Mouse (Mus musculus): ENCODE results near the gene Traf5. TPM values are rescaled to one million over a fixed set of nuclear protein-coding genes. Genes with fewer than 3 reads are reported as not detected.

Traf5 gene
- polyA plus RNA-seq, 1 experiment from 2014 or later = 20.0 TPM

GRCm38 (mm10) chr1:191955101-191955500 is 137.3 kb downstream of the Traf5 start:
- Histone ChIP-seq H3K9me3 (replicated peaks) (no peaks in the 10 kb centered on the region), H3K36me3 (no peaks in the 10 kb centered on the region), H3K27me3 (no peaks in the 10 kb centered on the region), H3K4me2 (no peak overlapping the region), H3K9ac (no peak overlapping the region), H3K4me1 (peaks cover 10% of the 10 kb centered on the region), H3K4me3 (replicated peaks) (no peak overlapping the region), H3K27ac (peak overlapping the region; percentile 79)
- 64% methylated on average over 3 of the region's 3 CpGs for WGBS
- 0 out of 2 replicates have a peak, but pooled peaks have one; percentile 19 for ATAC-seq (replicated peaks; ENCODE audit: low FRiP score)

DNA sequence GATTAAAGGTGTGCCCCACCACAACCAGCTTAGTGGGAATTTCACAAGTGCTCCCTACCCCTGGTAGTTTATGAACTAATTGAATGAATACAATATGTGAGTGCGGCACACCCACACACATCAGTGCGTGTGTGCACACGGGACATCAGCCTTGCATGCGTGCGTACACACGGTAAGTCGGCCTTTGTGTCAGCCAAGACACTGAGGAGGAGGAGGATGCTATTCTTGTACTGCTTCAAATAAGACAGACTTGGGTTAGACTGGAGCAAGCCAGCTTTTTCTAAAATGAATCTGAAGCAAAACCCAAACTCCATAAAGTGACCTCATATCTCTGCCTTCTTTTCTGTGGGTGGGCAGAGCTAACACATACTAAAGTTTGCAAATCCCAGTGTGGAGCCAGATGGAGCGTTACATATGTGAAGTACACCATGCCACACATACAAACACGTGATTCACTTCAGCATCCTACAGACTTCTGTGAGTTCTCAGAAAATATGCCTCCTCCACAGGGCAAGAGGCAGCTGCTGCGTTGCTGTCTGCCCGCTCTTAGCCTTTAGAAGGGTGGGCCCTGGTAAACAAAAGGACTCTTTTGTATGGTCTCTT is 139.5 kb downstream of the Traf5 start:
- Histone ChIP-seq H3K9ac (no peak overlapping the region), H3K4me3 (replicated peaks) (no peak overlapping the region), H3K9me3 (replicated peaks) (no peaks in the 10 kb centered on the region), H3K27me3 (no peaks in the 10 kb centered on the region), H3K4me2 (no peak overlapping the region), H3K36me3 (no peaks in the 10 kb centered on the region), H3K27ac (no peak overlapping the region), H3K4me1 (peaks cover 10% of the 10 kb centered on the region)
- ATAC-seq (replicated peaks; ENCODE audit: low FRiP score) = no peak
- WGBS = 90% methylated on average over 11 of the region's 11 CpGs

GRCm38 (mm10) chr1:191950611-191951010 is 141.7 kb downstream of the Traf5 start:
- no peak overlapping the region for H3K27ac ChIP-seq
- ATAC-seq (replicated peaks; ENCODE audit: low FRiP score) = no peak
- no peaks in the 10 kb centered on the region for H3K36me3 ChIP-seq
- no peak overlapping the region for H3K9ac ChIP-seq
- H3K27me3 ChIP-seq = no peaks in the 10 kb centered on the region
- H3K4me1 ChIP-seq = no peaks in the 10 kb centered on the region
- 65% methylated on average over 2 of the region's 2 CpGs for WGBS
- H3K9me3 ChIP-seq (replicated peaks) = no peaks in the 10 kb centered on the region
- no peak overlapping the region for H3K4me3 ChIP-seq (replicated peaks)
- no peak overlapping the region for H3K4me2 ChIP-seq

DNA sequence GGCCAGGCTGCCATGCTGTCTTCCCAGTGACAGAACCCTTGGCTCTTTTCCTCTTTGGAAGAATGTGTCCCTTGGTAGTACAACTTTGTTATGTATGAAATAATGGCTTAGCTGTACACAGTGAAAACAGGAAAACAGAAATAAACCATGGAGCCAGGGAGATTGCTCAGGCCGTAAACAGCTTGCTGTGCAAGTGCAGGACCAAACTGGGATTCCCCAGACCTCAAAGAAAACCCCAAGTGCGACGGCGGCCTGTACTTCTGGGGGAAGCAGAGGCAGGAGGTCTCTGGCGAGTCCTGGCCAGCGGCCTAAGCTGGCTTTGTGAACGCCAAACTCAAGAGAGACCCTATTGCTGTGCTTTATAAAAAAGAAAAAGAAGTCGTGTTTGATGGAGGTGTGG is 143.8 kb downstream of the Traf5 start:
- H3K4me1 ChIP-seq = no peaks in the 10 kb centered on the region
- 84% methylated on average over 8 of the region's 8 CpGs for WGBS

GRCm38 (mm10) chr1:191947796-191948195 is 144.6 kb downstream of the Traf5 start:
- no peak for ATAC-seq (replicated peaks; ENCODE audit: low FRiP score)
- Histone ChIP-seq H3K9me3 (replicated peaks) (no peaks in the 10 kb centered on the region), H3K4me1 (no peaks in the 10 kb centered on the region), H3K27me3 (no peaks in the 10 kb centered on the region), H3K4me3 (replicated peaks) (no peak overlapping the region), H3K27ac (no peak overlapping the region), H3K4me2 (no peak overlapping the region), H3K36me3 (no peaks in the 10 kb centered on the region), H3K9ac (no peak overlapping the region)
- WGBS = 56% methylated on average over 8 of the region's 8 CpGs

More for the DNA sequence above, 143.8 kb downstream of the Traf5 start:
- Histone ChIP-seq H3K36me3 (no peaks in the 10 kb centered on the region), H3K9me3 (replicated peaks) (no peaks in the 10 kb centered on the region), H3K4me2 (no peak overlapping the region), H3K27ac (no peak overlapping the region), H3K27me3 (no peaks in the 10 kb centered on the region), H3K4me3 (replicated peaks) (no peak overlapping the region), H3K9ac (no peak overlapping the region)
- ATAC-seq (replicated peaks; ENCODE audit: low FRiP score) = no peak

Small RNAs within 50 kb of the gene (microRNA-seq; reads per million reads assigned to microRNA genes)
- not detected for gene Mir3473c

Other genes starting within 250 kb of the Traf5 start
- gene Slc30a1, start 185.8 kb downstream of the Traf5 start, polyA plus RNA-seq (2015; fragmentation: Nextera tagmentation; extraction: Ambion mirVana) = 2.6 and 3.5 TPM in 2 replicates
- gene Rd3, start 115.2 kb downstream of the Traf5 start, polyA plus RNA-seq (2015; fragmentation: Nextera tagmentation; extraction: Ambion mirVana) = 0.36 and 0.45 TPM in 2 replicates
- gene Rcor3, start 45.5 kb upstream of the Traf5 start, polyA plus RNA-seq (2015; fragmentation: Nextera tagmentation; extraction: Ambion mirVana) = 24.8 and 25.4 TPM in 2 replicates
- gene Kcnh1, start 98.2 kb upstream of the Traf5 start, polyA plus RNA-seq (2015; fragmentation: Nextera tagmentation; extraction: Ambion mirVana) = 1.3 and 1.5 TPM in 2 replicates